Mouse (Mus musculus) urinary bladder, postnatal 14 days (tissue): ENCODE measurements around the gene B3gnt9.

Experiments
- DNase-seq: peaks from one replicate; pipeline ENCODE4 v3.0.0; 2021; ENCODE audit warnings: low spot score

B3gnt9 gene

GRCm38 (mm10) chr8:105209153-105210110 is 45.5 kb downstream of the B3gnt9 start:
- DNase-seq: no peak

- no peak for DNase-seq
Measured at GRCm38 (mm10) chr8:105207675-105208273, 47.2 kb downstream of the B3gnt9 start.

GRCm38 (mm10) chr8:105206766-105207275 is 48.1 kb downstream of the B3gnt9 start:
- no peak for DNase-seq

DNA sequence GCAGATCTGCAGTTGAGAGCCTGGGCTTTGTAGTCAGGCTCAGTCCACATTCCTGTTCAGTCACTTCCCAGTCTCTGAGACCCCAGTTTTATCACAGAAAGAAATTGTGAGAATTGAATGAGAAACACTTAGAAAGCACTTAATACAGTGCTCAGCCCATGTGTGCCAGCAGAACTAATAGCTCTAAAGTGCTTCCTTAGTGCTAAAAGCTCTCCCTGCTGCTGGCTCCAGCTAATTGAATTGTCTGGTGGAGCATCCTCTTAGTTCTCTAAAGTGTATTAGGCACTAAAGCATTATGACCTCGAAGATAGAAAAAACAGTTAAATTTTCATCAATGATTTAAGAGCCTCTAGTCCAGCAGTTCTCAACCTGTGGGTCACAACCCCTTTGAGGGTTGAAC is 49.2 kb downstream of the B3gnt9 start:
- no peak for DNase-seq
